8 mouse cellular contexts compared by ENCODE assay signal in genomic region chr12:33162541-33162940, GRCm38 (mm10). TPM values are rescaled to one million over a fixed set of nuclear protein-coding genes. Genes with fewer than 3 reads are reported as not detected.
DNase-seq lines count a peak whose midpoint lies in the region; ATAC-seq and TF ChIP-seq lines count a peak whose summit lies in the region.

No protein-coding gene starts in this region.

- TF ChIP-seq EP300 in ES-Bruce4 (IDR thresholded peaks at IDR 0.05; ENCODE audit: insufficient read depth, low read depth, low read length) = no peak

- TF ChIP-seq CTCF in ES-Bruce4 (IDR thresholded peaks at IDR 0.05; ENCODE audit: low read depth, low read length) = no peak

- DNase-seq in forebrain, embryonic 10.5 days (ENCODE audit: extremely low spot score, low spot score) = no peak
- DNase-seq in forebrain, embryonic 11.5 days (ENCODE audit: low spot score) = no peak
- DNase-seq in thymus, postnatal 14 days = no peak
- DNase-seq in right cerebral cortex, adult 2 months (ENCODE audit: low spot score in 2 of 2) = no peak
- no peak for DNase-seq in adrenal gland, postnatal 25 days

- no peak overlapping the region for H3K9ac ChIP-seq in forebrain, embryonic 11.5 days (ENCODE audit: low read length)
- H3K9ac ChIP-seq in ES-Bruce4 (ENCODE audit: low read depth, poor library complexity, severe bottlenecking) = peak overlapping the region; percentile 45; the same call in 1 of the 2 replicates
- H3K9ac ChIP-seq in forebrain, embryonic 15.5 days (replicated peaks) = no peak overlapping the region
- H3K9ac ChIP-seq in limb, embryonic 13.5 days = peak overlapping the region; percentile 57; the same call in 1 of the 2 replicates

- ATAC-seq in forebrain, embryonic 11.5 days (replicated peaks; ENCODE audit: low FRiP score) = no peak
- peak; percentile 49; the same call in 1 of the 2 replicates for ATAC-seq in forebrain, embryonic 15.5 days (replicated peaks)
- peak; percentile 74 for ATAC-seq in limb, embryonic 13.5 days (ENCODE audit: low FRiP score, low read depth)

- 70% methylated on average over 12 of the region's 12 CpGs for WGBS in forebrain, embryonic 10.5 days
- WGBS in forebrain, embryonic 11.5 days = 63% methylated on average over 12 of the region's 12 CpGs
- 29% methylated on average over 12 of the region's 12 CpGs for WGBS in forebrain, embryonic 15.5 days
- 15% methylated on average over 12 of the region's 12 CpGs for WGBS in limb, embryonic 13.5 days

- H3K4me3 ChIP-seq in forebrain, embryonic 10.5 days = no peak overlapping the region
- H3K4me3 ChIP-seq in forebrain, embryonic 11.5 days (ENCODE audit: low read depth, low read length) = no peak overlapping the region
- peak overlapping the region; percentile 16; the same call in 1 of the 2 replicates for H3K4me3 ChIP-seq in ES-Bruce4 (ENCODE audit: low read depth, low read length)
- no peak overlapping the region for H3K4me3 ChIP-seq in forebrain, embryonic 15.5 days
- no peak overlapping the region for H3K4me3 ChIP-seq in limb, embryonic 13.5 days

- H3K4me2 ChIP-seq in forebrain, embryonic 11.5 days (ENCODE audit: low read depth, low read length, severe bottlenecking) = no peak overlapping the region
- H3K4me2 ChIP-seq in forebrain, embryonic 15.5 days (replicated peaks) = no peak overlapping the region
- H3K4me2 ChIP-seq in limb, embryonic 13.5 days (replicated peaks) = peak overlapping the region; percentile 46

- TF ChIP-seq POLR2A in ES-Bruce4 (IDR thresholded peaks at IDR 0.05; ENCODE audit: insufficient read depth, low read length) = no peak

- H3K36me3 ChIP-seq in forebrain, embryonic 10.5 days (replicated peaks) = peaks cover 5% of the 10 kb centered on the region; the same call in 1 of the 2 replicates
- no peaks in the 10 kb centered on the region for H3K36me3 ChIP-seq in forebrain, embryonic 11.5 days (ENCODE audit: control insufficient read depth, insufficient read depth, low read length)
- no peaks in the 10 kb centered on the region for H3K36me3 ChIP-seq in ES-Bruce4 (ENCODE audit: control insufficient read depth, insufficient read depth, low read length, poor library complexity, severe bottlenecking)
- H3K36me3 ChIP-seq in forebrain, embryonic 15.5 days = no peaks in the 10 kb centered on the region
- peaks cover 9% of the 10 kb centered on the region for H3K36me3 ChIP-seq in limb, embryonic 13.5 days

- H3K27ac ChIP-seq in forebrain, embryonic 10.5 days = peak overlapping the region; percentile 54
- H3K27ac ChIP-seq in forebrain, embryonic 11.5 days (ENCODE audit: low read depth, low read length) = no peak overlapping the region
- H3K27ac ChIP-seq in ES-Bruce4 (ENCODE audit: insufficient read depth, low read length) = no peak overlapping the region
- peak overlapping the region; percentile 60 for H3K27ac ChIP-seq in forebrain, embryonic 15.5 days (replicated peaks)
- peak overlapping the region; percentile 90 for H3K27ac ChIP-seq in limb, embryonic 13.5 days

- no peaks in the 10 kb centered on the region for H3K27me3 ChIP-seq in forebrain, embryonic 10.5 days (ENCODE audit: poor library complexity, severe bottlenecking)
- no peaks in the 10 kb centered on the region for H3K27me3 ChIP-seq in forebrain, embryonic 11.5 days (ENCODE audit: control insufficient read depth, insufficient read depth, low read length)
- H3K27me3 ChIP-seq in ES-Bruce4 (ENCODE audit: control insufficient read depth, insufficient read depth, low read length, poor library complexity, severe bottlenecking) = no peaks in the 10 kb centered on the region
- no peaks in the 10 kb centered on the region for H3K27me3 ChIP-seq in forebrain, embryonic 15.5 days
- no peaks in the 10 kb centered on the region for H3K27me3 ChIP-seq in limb, embryonic 13.5 days

- H3K4me1 ChIP-seq in forebrain, embryonic 10.5 days = peaks cover 10% of the 10 kb centered on the region
- H3K4me1 ChIP-seq in forebrain, embryonic 11.5 days (replicated peaks; ENCODE audit: control insufficient read depth, insufficient read depth, low read length) = no peaks in the 10 kb centered on the region
- H3K4me1 ChIP-seq in ES-Bruce4 (ENCODE audit: control insufficient read depth, insufficient read depth, low read length) = no peaks in the 10 kb centered on the region
- peaks cover 12% of the 10 kb centered on the region for H3K4me1 ChIP-seq in forebrain, embryonic 15.5 days
- H3K4me1 ChIP-seq in limb, embryonic 13.5 days = peaks cover 16% of the 10 kb centered on the region

- no peaks in the 10 kb centered on the region for H3K9me3 ChIP-seq in forebrain, embryonic 10.5 days
- no peaks in the 10 kb centered on the region for H3K9me3 ChIP-seq in forebrain, embryonic 11.5 days (ENCODE audit: control insufficient read depth, low read length)
- H3K9me3 ChIP-seq in ES-Bruce4 (replicated peaks; ENCODE audit: control insufficient read depth, insufficient read depth, low read length, poor library complexity, severe bottlenecking) = no peaks in the 10 kb centered on the region
- H3K9me3 ChIP-seq in forebrain, embryonic 15.5 days = no peaks in the 10 kb centered on the region
- no peaks in the 10 kb centered on the region for H3K9me3 ChIP-seq in limb, embryonic 13.5 days

RNA-seq across cellular contexts. Expression of gene Atxn7l1, which starts 15.0 kb away (rescaled TPM):
- 10.4 and 11.0 TPM in 2 replicates for polyA plus RNA-seq in forebrain, embryonic 10.5 days (2016; fragmentation: Nextera tagmentation; extraction: Ambion mirVana)
- 16.0 and 16.5 TPM in 2 replicates for polyA plus RNA-seq in forebrain, embryonic 11.5 days (2014; fragmentation: Nextera tagmentation; extraction: Ambion mirVana)
- 16.1 and 17.5 TPM in 2 replicates for polyA plus RNA-seq in ES-Bruce4 (2011; ENCODE audit: insufficient read depth, insufficient read length, low read depth, missing spikeins)
- polyA plus RNA-seq in forebrain, embryonic 15.5 days (2015; fragmentation: Nextera tagmentation; extraction: Ambion mirVana) = 15.4 and 17.6 TPM in 2 replicates
- polyA plus RNA-seq in limb, embryonic 13.5 days (2015; fragmentation: Nextera tagmentation; extraction: Ambion mirVana) = 13.9 and 15.3 TPM in 2 replicates
- total RNA-seq in adrenal gland, postnatal 25 days (2021) = 31.2 and 33.1 TPM in 2 replicates

Comparison
In these comparisons a context has a peak if more than half of its experiments do, and no peak if none do; other contexts are left out.
1. H3K27ac ChIP-seq: peak in forebrain, embryonic 10.5 days (single experiment), forebrain, embryonic 15.5 days (single experiment) and limb, embryonic 13.5 days (single experiment); none in forebrain, embryonic 11.5 days (single experiment) and ES-Bruce4 (single experiment).
2. H3K9ac ChIP-seq: peak in ES-Bruce4 (single experiment) and limb, embryonic 13.5 days (single experiment); none in forebrain, embryonic 11.5 days (single experiment) and forebrain, embryonic 15.5 days (single experiment).